Mouse (Mus musculus): ENCODE results near the gene Kcnh7.

DNA sequence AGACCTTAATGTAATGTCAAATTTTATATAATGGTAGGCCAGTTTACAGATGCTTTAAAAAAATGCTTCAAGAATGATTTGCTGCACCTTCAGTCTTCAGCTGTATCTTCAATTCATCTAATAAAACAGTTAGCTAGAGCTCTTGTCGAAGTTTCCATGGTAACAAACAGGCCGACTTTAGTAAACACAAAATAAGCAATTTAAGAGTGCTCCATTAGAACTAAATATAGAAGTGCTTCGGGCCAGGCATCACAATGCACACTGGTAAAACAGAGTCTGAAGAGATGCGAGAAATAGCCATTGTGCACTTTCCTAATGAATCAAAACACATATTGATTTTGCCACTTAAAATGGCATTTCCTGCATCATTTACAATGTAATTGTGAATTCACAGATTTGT, 305.3 kb downstream of the Kcnh7 start:
- TF ChIP-seq GATA1 (IDR thresholded peaks at IDR 0.05; ENCODE audit: borderline replicate concordance, low read length) (no peak), FLI1 (IDR thresholded peaks at IDR 0.05; ENCODE audit: low read length) (no peak)
